Mouse (Mus musculus): ENCODE data around the gene Tmed2. TPM values are rescaled to one million over a fixed set of nuclear protein-coding genes. Genes with fewer than 3 reads are reported as not detected.
"Not testable (repeated sequence)": the region's sequence is repeated elsewhere in the genome, so short reads cannot be mapped to it uniquely, and the experiment has no call there.

Gene Tmed2
- total and polyA plus RNA-seq, 2 experiments from 2014 or later: 331 to 404 TPM

- TF ChIP-seq CTCF (IDR thresholded peaks at IDR 0.05; ENCODE audit: low read depth) (no peak), EP300 (IDR thresholded peaks at IDR 0.05; ENCODE audit: low read depth) (no peak)
- H3K27ac ChIP-seq (ENCODE audit: low read depth): no peak overlapping the region
- H3K9me3 ChIP-seq (replicated peaks; ENCODE audit: control insufficient read depth, low read length): no peaks in the 10 kb centered on the region
- 94% methylated on average over 7 of the region's 7 CpGs for WGBS
- no peaks in the 10 kb centered on the region for H3K27me3 ChIP-seq (ENCODE audit: control insufficient read depth, insufficient read depth, low read length)
- ATAC-seq (ENCODE audit: insufficient read depth, low read depth): no peak
- peaks cover 70% of the 10 kb centered on the region for H3K36me3 ChIP-seq (replicated peaks; ENCODE audit: control insufficient read depth, insufficient read depth, low read length)
- H3K4me2 ChIP-seq (ENCODE audit: low read depth, low read length): no peak overlapping the region
- H3K4me1 ChIP-seq (ENCODE audit: control insufficient read depth, insufficient read depth): peaks cover 14% of the 10 kb centered on the region
- no peak overlapping the region for H3K9ac ChIP-seq (replicated peaks; ENCODE audit: low read depth, low read length)
- no peak overlapping the region for H3K4me3 ChIP-seq (ENCODE audit: low read depth, low read length)
- DNase-seq (ENCODE audit: low spot score): no peak
Measured at GRCm38 (mm10) chr5:124575467-124575866, 35.0 kb downstream of the Tmed2 start.

GRCm38 (mm10) chr5:124578633-124579317, 38.3 kb downstream of the Tmed2 start, which contains the start of the genes Eif2b1 and Gtf2h3:
Gene Eif2b1 (minus strand): TSS chr5:124579131.
Gene Gtf2h3 (plus strand): TSS chr5:124579140.
- DNase-seq (ENCODE audit: low spot score) (peak; percentile 84), ATAC-seq (ENCODE audit: insufficient read depth, low read depth) (peak; percentile 93)
- WGBS: under 1% methylated on average over 51 of the region's 51 CpGs
- H3K4me1 ChIP-seq (ENCODE audit: control insufficient read depth, insufficient read depth): peaks cover 14% of the 10 kb centered on the region
- peak within 1 kb of the TSS; percentile 63 for H3K4me3 ChIP-seq (ENCODE audit: low read depth, low read length)
- H3K9me3 ChIP-seq (replicated peaks; ENCODE audit: control insufficient read depth, low read length): no peaks in the 10 kb centered on the region
- H3K4me2 ChIP-seq (ENCODE audit: low read depth, low read length): peak within 1 kb of the TSS; percentile 88
- peak within 1 kb of the TSS; percentile 52 for H3K27ac ChIP-seq (ENCODE audit: low read depth)
- peak within 1 kb of the TSS; percentile 61 for H3K9ac ChIP-seq (replicated peaks; ENCODE audit: low read depth, low read length)
- H3K27me3 ChIP-seq (ENCODE audit: control insufficient read depth, insufficient read depth, low read length): no peaks in the 10 kb centered on the region
- TF ChIP-seq EP300 (IDR thresholded peaks at IDR 0.05; ENCODE audit: low read depth) (no peak), CTCF (IDR thresholded peaks at IDR 0.05; ENCODE audit: low read depth) (no peak)
- peaks cover 42% of the 10 kb centered on the region for H3K36me3 ChIP-seq (replicated peaks; ENCODE audit: control insufficient read depth, insufficient read depth, low read length)

- H3K4me3 ChIP-seq (ENCODE audit: low read depth, low read length): no peak overlapping the region
- no peak overlapping the region for H3K4me2 ChIP-seq (ENCODE audit: low read depth, low read length)
- TF ChIP-seq EP300 (IDR thresholded peaks at IDR 0.05; ENCODE audit: low read depth) (no peak), CTCF (IDR thresholded peaks at IDR 0.05; ENCODE audit: low read depth) (no peak)
- H3K9ac ChIP-seq (replicated peaks; ENCODE audit: low read depth, low read length): no peak overlapping the region
- no peaks in the 10 kb centered on the region for H3K27me3 ChIP-seq (ENCODE audit: control insufficient read depth, insufficient read depth, low read length)
- H3K27ac ChIP-seq (ENCODE audit: low read depth): no peak overlapping the region
- 82% methylated on average over 5 of the region's 5 CpGs for WGBS
- peaks cover 28% of the 10 kb centered on the region for H3K36me3 ChIP-seq (replicated peaks; ENCODE audit: control insufficient read depth, insufficient read depth, low read length)
- H3K4me1 ChIP-seq (ENCODE audit: control insufficient read depth, insufficient read depth): peaks cover 14% of the 10 kb centered on the region
- H3K9me3 ChIP-seq (replicated peaks; ENCODE audit: control insufficient read depth, low read length): no peaks in the 10 kb centered on the region
- no peak for ATAC-seq (ENCODE audit: insufficient read depth, low read depth)
- DNase-seq (ENCODE audit: low spot score): no peak
Measured at GRCm38 (mm10) chr5:124582515-124582914, 42.0 kb downstream of the Tmed2 start.

- H3K27ac ChIP-seq (ENCODE audit: low read depth): no peak overlapping the region
- peaks cover 71% of the 10 kb centered on the region for H3K36me3 ChIP-seq (replicated peaks; ENCODE audit: control insufficient read depth, insufficient read depth, low read length)
- no peak for DNase-seq (ENCODE audit: low spot score)
- H3K4me1 ChIP-seq (ENCODE audit: control insufficient read depth, insufficient read depth): no peaks in the 10 kb centered on the region
- H3K9ac ChIP-seq (replicated peaks; ENCODE audit: low read depth, low read length): no peak overlapping the region
- H3K9me3 ChIP-seq (replicated peaks; ENCODE audit: control insufficient read depth, low read length): no peaks in the 10 kb centered on the region
- WGBS: 95% methylated on average over 3 of the region's 3 CpGs
- TF ChIP-seq CTCF (IDR thresholded peaks at IDR 0.05; ENCODE audit: low read depth) (no peak), EP300 (IDR thresholded peaks at IDR 0.05; ENCODE audit: low read depth) (no peak)
- no peaks in the 10 kb centered on the region for H3K27me3 ChIP-seq (ENCODE audit: control insufficient read depth, insufficient read depth, low read length)
- no peak overlapping the region for H3K4me3 ChIP-seq (ENCODE audit: low read depth, low read length)
- no peak for ATAC-seq (ENCODE audit: insufficient read depth, low read depth)
- H3K4me2 ChIP-seq (ENCODE audit: low read depth, low read length): no peak overlapping the region
Measured at GRCm38 (mm10) chr5:124592768-124593167, 52.3 kb downstream of the Tmed2 start.

- Histone ChIP-seq H3K36me3 (replicated peaks; ENCODE audit: control insufficient read depth, insufficient read depth, low read length) (peaks cover 28% of the 10 kb centered on the region), H3K27ac (ENCODE audit: low read depth) (no peak overlapping the region), H3K4me2 (ENCODE audit: low read depth, low read length) (peak overlapping the region; percentile 82), H3K9me3 (replicated peaks; ENCODE audit: control insufficient read depth, low read length) (no peaks in the 10 kb centered on the region), H3K9ac (replicated peaks; ENCODE audit: low read depth, low read length) (peak overlapping the region; percentile 47; the same call in 1 of the 2 replicates), H3K4me3 (ENCODE audit: low read depth, low read length) (peak overlapping the region; percentile 64), H3K27me3 (ENCODE audit: control insufficient read depth, insufficient read depth, low read length) (no peaks in the 10 kb centered on the region), H3K4me1 (ENCODE audit: control insufficient read depth, insufficient read depth) (peaks cover 6% of the 10 kb centered on the region; the same call in 1 of the 2 replicates)
- ATAC-seq (ENCODE audit: insufficient read depth, low read depth): peak; percentile 100
- peak; percentile 99 for DNase-seq (ENCODE audit: low spot score)
- TF ChIP-seq CTCF (IDR thresholded peaks at IDR 0.05; ENCODE audit: low read depth): no peak
- TF ChIP-seq EP300 (IDR thresholded peaks at IDR 0.05; ENCODE audit: low read depth): no peak
- 10% methylated on average over 30 of the region's 30 CpGs for WGBS
Measured at GRCm38 (mm10) chr5:124598224-124599174, 58.0 kb downstream of the Tmed2 start.

- H3K4me3 ChIP-seq (ENCODE audit: low read depth, low read length); H3K4me2 ChIP-seq (ENCODE audit: low read depth, low read length); ATAC-seq (ENCODE audit: insufficient read depth, low read depth); DNase-seq (ENCODE audit: low spot score); H3K9ac ChIP-seq (replicated peaks; ENCODE audit: low read depth, low read length); H3K4me1 ChIP-seq (ENCODE audit: control insufficient read depth, insufficient read depth); H3K27ac ChIP-seq (ENCODE audit: low read depth); H3K27me3 ChIP-seq (ENCODE audit: control insufficient read depth, insufficient read depth, low read length); H3K9me3 ChIP-seq (replicated peaks; ENCODE audit: control insufficient read depth, low read length): not testable (repeated sequence)
- WGBS: 45% methylated on average over 8 of the region's 8 CpGs
- H3K36me3 ChIP-seq (replicated peaks; ENCODE audit: control insufficient read depth, insufficient read depth, low read length): peaks cover 16% of the 10 kb centered on the region
Measured at GRCm38 (mm10) chr5:124599726-124600125, 59.2 kb downstream of the Tmed2 start.

All from heart, postnatal 0 days (tissue).